Mouse (Mus musculus): ENCODE measurements around the gene Pnpla3.

- TF ChIP-seq CTCF (IDR thresholded peaks at IDR 0.05; ENCODE audit: low read depth, low read length) (no peak), POLR2A (IDR thresholded peaks at IDR 0.05; ENCODE audit: extremely low read depth, insufficient read depth, low read length) (no peak)
Measured at GRCm38 (mm10) chr15:84121036-84121435, 46.6 kb upstream of the Pnpla3 start.

Data from liver, adult 2 months (tissue).